Mouse (Mus musculus): ENCODE measurements around the gene Ear6. TPM values are rescaled to one million over a fixed set of nuclear protein-coding genes. Genes with fewer than 3 reads are reported as not detected.
"Not testable (repeated sequence)": the region's sequence is repeated elsewhere in the genome, so short reads cannot be mapped to it uniquely, and the experiment has no call there.

Gene Ear6
- not detected in 2 replicates for polyA plus RNA-seq (2015; fragmentation: Nextera tagmentation; extraction: Ambion mirVana)

- H3K4me2 ChIP-seq: no peak within 1 kb of the TSS
- ATAC-seq (ENCODE audit: low FRiP score): no peak
- H3K9ac ChIP-seq: no peak within 1 kb of the TSS
- H3K9me3 ChIP-seq: no peaks in the 10 kb centered on the region
- H3K27me3 ChIP-seq: no peaks in the 10 kb centered on the region
- H3K27ac ChIP-seq: no peak within 1 kb of the TSS
- no peak within 1 kb of the TSS for H3K4me3 ChIP-seq
- no peaks in the 10 kb centered on the region for H3K4me1 ChIP-seq (replicated peaks)
- no peaks in the 10 kb centered on the region for H3K36me3 ChIP-seq
Observed at GRCm38 (mm10) chr14:51853399-51853798, at the start of gene Ear6. Gene Ear6, plus strand, starts transcription at chr14:51853699.

- H3K36me3 ChIP-seq: no peaks in the 10 kb centered on the region
- H3K9me3 ChIP-seq: no peaks in the 10 kb centered on the region
- H3K4me1 ChIP-seq (replicated peaks): no peaks in the 10 kb centered on the region
- H3K9ac ChIP-seq: no peak overlapping the region
- H3K4me2 ChIP-seq: no peak overlapping the region
- H3K27ac ChIP-seq: no peak overlapping the region
- H3K27me3 ChIP-seq: no peaks in the 10 kb centered on the region
- no peak for ATAC-seq (ENCODE audit: low FRiP score)
- WGBS: 73% methylated on average over 1 of the region's 1 CpGs
- no peak overlapping the region for H3K4me3 ChIP-seq
Observed at GRCm38 (mm10) chr14:51826625-51827024, 26.9 kb upstream of the Ear6 start.

GRCm38 (mm10) chr14:51827842-51828241 lies 25.7 kb upstream of the Ear6 start:
- not testable (repeated sequence) for H3K4me3 ChIP-seq; H3K36me3 ChIP-seq; H3K4me1 ChIP-seq (replicated peaks); H3K9ac ChIP-seq; H3K27me3 ChIP-seq; ATAC-seq (ENCODE audit: low FRiP score); H3K4me2 ChIP-seq; H3K9me3 ChIP-seq; H3K27ac ChIP-seq
- 41% methylated on average over 5 of the region's 5 CpGs for WGBS

GRCm38 (mm10) chr14:51829188-51829587 lies 24.3 kb upstream of the Ear6 start:
- Histone ChIP-seq H3K4me2 (no peak overlapping the region), H3K27me3 (no peaks in the 10 kb centered on the region), H3K27ac (no peak overlapping the region), H3K36me3 (no peaks in the 10 kb centered on the region), H3K4me3 (no peak overlapping the region), H3K9me3 (no peaks in the 10 kb centered on the region), H3K9ac (no peak overlapping the region), H3K4me1 (replicated peaks) (no peaks in the 10 kb centered on the region)
- 80% methylated on average over 6 of the region's 6 CpGs for WGBS
- ATAC-seq (ENCODE audit: low FRiP score): no peak

GRCm38 (mm10) chr14:51838480-51838879 lies 15.0 kb upstream of the Ear6 start:
- H3K9ac ChIP-seq; ATAC-seq (ENCODE audit: low FRiP score); H3K4me3 ChIP-seq; H3K4me1 ChIP-seq (replicated peaks); H3K27me3 ChIP-seq; H3K9me3 ChIP-seq; H3K4me2 ChIP-seq; H3K36me3 ChIP-seq; H3K27ac ChIP-seq: not testable (repeated sequence)
- WGBS: 20% methylated on average over 2 of the region's 2 CpGs

- 72% methylated on average over 1 of the region's 1 CpGs for WGBS
Observed at GRCm38 (mm10) chr14:51842250-51842649, 11.2 kb upstream of the Ear6 start.

GRCm38 (mm10) chr14:51842781-51843180 lies 10.7 kb upstream of the Ear6 start:
- H3K27me3 ChIP-seq: no peaks in the 10 kb centered on the region
- H3K4me1 ChIP-seq (replicated peaks): no peaks in the 10 kb centered on the region
- H3K27ac ChIP-seq: no peak overlapping the region
- H3K4me2 ChIP-seq: no peak overlapping the region
- H3K4me3 ChIP-seq: no peak overlapping the region
- WGBS: 95% methylated on average over 2 of the region's 2 CpGs
- no peaks in the 10 kb centered on the region for H3K36me3 ChIP-seq
- no peak overlapping the region for H3K9ac ChIP-seq
- H3K9me3 ChIP-seq: no peaks in the 10 kb centered on the region
- no peak for ATAC-seq (ENCODE audit: low FRiP score)

More at GRCm38 (mm10) chr14:51842250-51842649, 11.2 kb upstream of the Ear6 start:
- Histone ChIP-seq H3K9ac (no peak overlapping the region), H3K4me1 (replicated peaks) (no peaks in the 10 kb centered on the region), H3K27ac (no peak overlapping the region), H3K27me3 (no peaks in the 10 kb centered on the region), H3K4me2 (no peak overlapping the region), H3K4me3 (no peak overlapping the region), H3K9me3 (no peaks in the 10 kb centered on the region), H3K36me3 (no peaks in the 10 kb centered on the region)
- no peak for ATAC-seq (ENCODE audit: low FRiP score)

- H3K4me2 ChIP-seq: no peak overlapping the region
- no peaks in the 10 kb centered on the region for H3K9me3 ChIP-seq
- ATAC-seq (ENCODE audit: low FRiP score): no peak
- H3K36me3 ChIP-seq: no peaks in the 10 kb centered on the region
- no peak overlapping the region for H3K9ac ChIP-seq
- H3K4me1 ChIP-seq (replicated peaks): no peaks in the 10 kb centered on the region
- no peak overlapping the region for H3K27ac ChIP-seq
- H3K4me3 ChIP-seq: no peak overlapping the region
- no peaks in the 10 kb centered on the region for H3K27me3 ChIP-seq
Observed at GRCm38 (mm10) chr14:51843882-51844281, 9.6 kb upstream of the Ear6 start.

- no peaks in the 10 kb centered on the region for H3K36me3 ChIP-seq
- no peak overlapping the region for H3K4me2 ChIP-seq
- H3K27me3 ChIP-seq: no peaks in the 10 kb centered on the region
- H3K27ac ChIP-seq: no peak overlapping the region
- H3K4me1 ChIP-seq (replicated peaks): no peaks in the 10 kb centered on the region
- no peak overlapping the region for H3K9ac ChIP-seq
- no peak for ATAC-seq (ENCODE audit: low FRiP score)
- H3K4me3 ChIP-seq: no peak overlapping the region
- no peaks in the 10 kb centered on the region for H3K9me3 ChIP-seq
- 80% methylated on average over 3 of the region's 3 CpGs for WGBS
Observed at GRCm38 (mm10) chr14:51846566-51846965, 6.9 kb upstream of the Ear6 start.

GRCm38 (mm10) chr14:51851006-51851405 lies 2.5 kb upstream of the Ear6 start:
- H3K4me1 ChIP-seq (replicated peaks); H3K27me3 ChIP-seq; H3K4me2 ChIP-seq; H3K9me3 ChIP-seq; H3K27ac ChIP-seq; H3K4me3 ChIP-seq; H3K36me3 ChIP-seq; H3K9ac ChIP-seq; ATAC-seq (ENCODE audit: low FRiP score): not testable (repeated sequence)
- 47% methylated on average over 3 of the region's 3 CpGs for WGBS

- not testable (repeated sequence) for H3K36me3 ChIP-seq; H3K9ac ChIP-seq; H3K4me1 ChIP-seq (replicated peaks); H3K9me3 ChIP-seq; H3K27me3 ChIP-seq; H3K4me3 ChIP-seq; H3K27ac ChIP-seq; H3K4me2 ChIP-seq; ATAC-seq (ENCODE audit: low FRiP score)
- WGBS: 85% methylated on average over 7 of the region's 7 CpGs
Observed at GRCm38 (mm10) chr14:51855280-51855679, 1.8 kb downstream of the Ear6 start.

GRCm38 (mm10) chr14:51863603-51864002 lies 10.1 kb downstream of the Ear6 start:
- H3K9ac ChIP-seq; H3K36me3 ChIP-seq; H3K4me3 ChIP-seq; H3K9me3 ChIP-seq; ATAC-seq (ENCODE audit: low FRiP score); H3K4me2 ChIP-seq; H3K4me1 ChIP-seq (replicated peaks); H3K27me3 ChIP-seq; H3K27ac ChIP-seq: not testable (repeated sequence)
- 19% methylated on average over 1 of the region's 1 CpGs for WGBS

- Histone ChIP-seq H3K27ac (no peak overlapping the region), H3K4me3 (no peak overlapping the region), H3K9me3 (no peaks in the 10 kb centered on the region), H3K4me1 (replicated peaks) (no peaks in the 10 kb centered on the region), H3K36me3 (no peaks in the 10 kb centered on the region), H3K9ac (no peak overlapping the region), H3K4me2 (no peak overlapping the region), H3K27me3 (no peaks in the 10 kb centered on the region)
- WGBS: 81% methylated on average over 2 of the region's 2 CpGs
- no peak for ATAC-seq (ENCODE audit: low FRiP score)
Observed at GRCm38 (mm10) chr14:51870756-51871155, 17.3 kb downstream of the Ear6 start.

- no peaks in the 10 kb centered on the region for H3K4me1 ChIP-seq (replicated peaks)
- H3K27me3 ChIP-seq: no peaks in the 10 kb centered on the region
- H3K27ac ChIP-seq: no peak overlapping the region
- no peak overlapping the region for H3K4me3 ChIP-seq
- H3K9me3 ChIP-seq: no peaks in the 10 kb centered on the region
- ATAC-seq (ENCODE audit: low FRiP score): no peak
- no peaks in the 10 kb centered on the region for H3K36me3 ChIP-seq
- H3K9ac ChIP-seq: no peak overlapping the region
- H3K4me2 ChIP-seq: no peak overlapping the region
- 75% methylated on average over 9 of the region's 9 CpGs for WGBS
Observed at GRCm38 (mm10) chr14:51871741-51872140, 18.2 kb downstream of the Ear6 start.
